ENCODE assay signal across 8 mouse cellular contexts in the genomic region with DNA sequence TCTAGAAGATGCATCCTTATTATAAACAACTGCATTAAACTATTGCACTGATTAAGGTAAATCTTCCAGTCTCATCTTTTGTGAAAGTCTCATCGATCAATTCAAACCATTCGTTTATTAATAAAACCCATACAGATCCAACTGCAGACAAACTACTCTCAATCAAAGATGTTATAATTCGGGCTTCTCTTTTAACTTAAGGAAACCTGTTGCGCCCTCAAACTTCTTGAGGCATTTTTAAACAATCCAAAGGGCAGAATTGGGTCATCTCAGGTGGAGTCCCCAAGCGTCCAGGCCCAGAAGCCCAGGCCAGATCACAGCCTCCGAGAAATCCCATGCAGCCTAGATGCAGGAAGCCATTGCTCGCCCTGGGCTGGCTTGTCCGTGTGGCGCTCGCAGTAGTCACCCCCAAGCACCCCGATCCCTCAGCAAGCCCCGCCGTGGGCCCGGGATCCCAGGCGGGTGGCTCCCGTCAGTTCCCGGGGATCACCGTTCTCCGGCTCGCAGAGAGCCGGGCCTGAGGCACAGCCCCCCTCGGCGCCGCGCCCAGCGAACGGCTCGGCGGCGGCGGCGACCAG. TPM values are rescaled to one million over a fixed set of nuclear protein-coding genes. Genes with fewer than 3 reads are reported as not detected.
DNase-seq lines count a peak whose midpoint lies in the region; ATAC-seq and TF ChIP-seq lines count a peak whose summit lies in the region.

No protein-coding gene starts in this region.

- no peaks in the 10 kb centered on the region for H3K27me3 ChIP-seq in heart, embryonic 10.5 days (ENCODE audit: insufficient read depth, poor library complexity, severe bottlenecking)
- H3K27me3 ChIP-seq in C2C12 (ENCODE audit: control insufficient read depth, insufficient read depth, insufficient read length): no peaks in the 10 kb centered on the region
- H3K27me3 ChIP-seq in forebrain, embryonic 16.5 days (replicated peaks; ENCODE audit: control insufficient read depth, insufficient read depth, low read length): no peaks in the 10 kb centered on the region
- H3K27me3 ChIP-seq in intestine, postnatal 0 days (replicated peaks; ENCODE audit: control insufficient read depth, insufficient read depth, low read length): no peaks in the 10 kb centered on the region

- H3K9ac ChIP-seq in forebrain, embryonic 16.5 days (replicated peaks; ENCODE audit: low read depth, low read length): peak overlapping the region; percentile 87
- peak overlapping the region; percentile 100 for H3K9ac ChIP-seq in intestine, postnatal 0 days (ENCODE audit: low read depth, low read length)

- peak overlapping the region; percentile 100 for H3K27ac ChIP-seq in heart, embryonic 10.5 days
- peak overlapping the region; percentile 84 for H3K27ac ChIP-seq in forebrain, embryonic 16.5 days (ENCODE audit: low read length)
- peak overlapping the region; percentile 100 for H3K27ac ChIP-seq in intestine, postnatal 0 days (ENCODE audit: low read depth, low read length)
- H3K27ac ChIP-seq in macrophage: peak overlapping the region; percentile 71

- peak; percentile 66; the same call in 1 of the 2 replicates for ATAC-seq in cerebellum, adult (ENCODE audit: insufficient number of reproducible peaks, low FRiP score, low TSS enrichment)
- no peak; the same call in 1 of the 2 replicates for ATAC-seq in forebrain, embryonic 16.5 days
- peak; percentile 28 for ATAC-seq in intestine, postnatal 0 days

- H3K4me2 ChIP-seq in forebrain, embryonic 16.5 days (ENCODE audit: low read length): peak overlapping the region; percentile 81
- peak overlapping the region; percentile 77 for H3K4me2 ChIP-seq in intestine, postnatal 0 days (replicated peaks; ENCODE audit: low read depth)

- 6% methylated on average over 32 of the region's 32 CpGs for WGBS in heart, embryonic 10.5 days
- WGBS in forebrain, embryonic 16.5 days: 4% methylated on average over 32 of the region's 32 CpGs
- 3% methylated on average over 32 of the region's 32 CpGs for WGBS in intestine, postnatal 0 days
- 12% methylated on average over 20 of the region's 32 CpGs for WGBS in macrophage (ENCODE audit: missing documents)

- no peaks in the 10 kb centered on the region for H3K9me3 ChIP-seq in heart, embryonic 10.5 days
- H3K9me3 ChIP-seq in forebrain, embryonic 16.5 days (ENCODE audit: control insufficient read depth, low read length): no peaks in the 10 kb centered on the region
- no peaks in the 10 kb centered on the region for H3K9me3 ChIP-seq in intestine, postnatal 0 days (ENCODE audit: control insufficient read depth)

- no peak for TF ChIP-seq CTCF in C2C12 (IDR thresholded peaks at IDR 0.05; ENCODE audit: control insufficient read depth, insufficient read depth, insufficient read length)
- TF ChIP-seq CTCF in intestine, postnatal 0 days (IDR thresholded peaks at IDR 0.05; ENCODE audit: low read depth): no peak

- H3K36me3 ChIP-seq in heart, embryonic 10.5 days: no peaks in the 10 kb centered on the region
- H3K36me3 ChIP-seq in C2C12 (ENCODE audit: control insufficient read depth, insufficient read depth) (no peaks in the 10 kb centered on the region), macrophage (ENCODE audit: inconsistent target) (no peaks in the 10 kb centered on the region)
- H3K36me3 ChIP-seq in forebrain, embryonic 16.5 days (ENCODE audit: control insufficient read depth, insufficient read depth): no peaks in the 10 kb centered on the region
- no peaks in the 10 kb centered on the region for H3K36me3 ChIP-seq in intestine, postnatal 0 days (ENCODE audit: control insufficient read depth, insufficient read depth)

- H3K79me2 ChIP-seq in C2C12 (ENCODE audit: control insufficient read depth, insufficient read depth) (peaks cover 67% of the 10 kb centered on the region), macrophage (ENCODE audit: inconsistent target) (peaks cover 55% of the 10 kb centered on the region)

- peak overlapping the region; percentile 99 for H3ac ChIP-seq in C2C12 (ENCODE audit: control insufficient read depth, insufficient read length, low read depth)

- peaks cover 20% of the 10 kb centered on the region for H3K4me1 ChIP-seq in heart, embryonic 10.5 days
- H3K4me1 ChIP-seq in forebrain, embryonic 16.5 days (replicated peaks; ENCODE audit: control insufficient read depth, insufficient read depth, low read length): peaks cover 4% of the 10 kb centered on the region
- H3K4me1 ChIP-seq in intestine, postnatal 0 days (replicated peaks; ENCODE audit: control insufficient read depth, insufficient read depth, low read length): no peaks in the 10 kb centered on the region

- intact Hi-C loops in heart, postnatal 14 days (cut with DNase I): loop anchor here (2.0 kb wide), 1 partner anchor 44 kb away; no protein-coding TSS in a partner anchor

- peak overlapping the region; percentile 91 for H3K4me3 ChIP-seq in heart, embryonic 10.5 days
- H3K4me3 ChIP-seq in C2C12 (ENCODE audit: insufficient read depth, poor library complexity, severe bottlenecking) (peak overlapping the region; percentile 76), macrophage (ENCODE audit: inconsistent target) (peak overlapping the region; percentile 51)
- H3K4me3 ChIP-seq in forebrain, embryonic 16.5 days (replicated peaks; ENCODE audit: low read length): peak overlapping the region; percentile 79
- H3K4me3 ChIP-seq in intestine, postnatal 0 days (ENCODE audit: low read depth, low read length): peak overlapping the region; percentile 90

- peak; percentile 85 for DNase-seq in heart, embryonic 10.5 days (ENCODE audit: low spot score)
- no peak for DNase-seq in heart, postnatal 14 days
- peak; percentile 14 to 35 for DNase-seq in spleen, postnatal 36 days (ENCODE audit: low spot score in 2 of 2)

- H3K79me3 ChIP-seq in C2C12 (ENCODE audit: low read depth): peaks cover 49% of the 10 kb centered on the region

TF ChIP-seq in C2C12, 6 proteins besides CTCF, POLR2A, EP300 and RAD21:
- TF ChIP-seq USF1 (IDR thresholded peaks at IDR 0.05; ENCODE audit: low read depth) (no peak), MYOG (IDR thresholded peaks at IDR 0.05; ENCODE audit: control insufficient read depth, extremely low read depth, insufficient read length) (no peak), MAX (IDR thresholded peaks at IDR 0.05) (no peak), FOSL1 (IDR thresholded peaks at IDR 0.05; ENCODE audit: insufficient read depth, low read length, poor library complexity, severe bottlenecking) (no peak), MYOD1 (IDR thresholded peaks at IDR 0.05; ENCODE audit: control insufficient read depth, insufficient read length, low read depth) (no peak), CEBPB (IDR thresholded peaks at IDR 0.05; ENCODE audit: low read depth) (no peak)

RNA-seq across cellular contexts. Expression of a gene that starts 0.5 kb away (rescaled TPM):
- polyA plus RNA-seq in heart, embryonic 10.5 days (2016; fragmentation: Nextera tagmentation; extraction: Ambion mirVana): 22.6 and 26.5 TPM in 2 replicates
- total RNA-seq in heart, postnatal 14 days (2021): 10 to 100 TPM; 31.5 to 33.3 TPM
- polyA plus RNA-seq in C2C12 (2012; fragmentation: generic; extraction: Trizol) (57.5 TPM), macrophage (2018) (68.0 to 101 TPM (median 94.1 TPM) in 3 replicates)
- 4.5 and 6.1 TPM in 2 replicates for polyA plus RNA-seq in forebrain, embryonic 16.5 days (2015; fragmentation: Nextera tagmentation; extraction: Ambion mirVana)
- polyA plus RNA-seq in intestine, postnatal 0 days (2015; fragmentation: Nextera tagmentation; extraction: Ambion mirVana): 91.4 and 95.4 TPM in 2 replicates
- 100 to 1,000 TPM in 4 of 26 experiments, 10 to 100 TPM in 22; 41.9 to 208 (median 75.3) TPM for total RNA-seq in macrophage (2018; cell fraction: chromatin; rRNA removed)
- 100 to 1,000 TPM in 12 of 26 experiments, 10 to 100 TPM in 14; 50.3 to 124 (median 79.9) TPM for total RNA-seq in macrophage (2018; cell fraction: cytosol; rRNA removed)
- 10 to 100 TPM; 41.7 to 89.2 (median 65.9) TPM for total RNA-seq in macrophage (2018; cell fraction: nucleus; rRNA removed)

Comparison
In these comparisons a context has a peak if more than half of its experiments do, and no peak if none do; other contexts are left out.
1. DNase-seq: peak in heart, embryonic 10.5 days (single experiment) and spleen, postnatal 36 days (2 of 2); none in heart, postnatal 14 days (0 of 2).
2. Peak in every context shown above with its lines, with median percentiles within 50 percentile points of each other: H3K27ac ChIP-seq and H3K4me3 ChIP-seq.